Mouse (Mus musculus): ENCODE results near the gene Card19. TPM values are rescaled to one million over a fixed set of nuclear protein-coding genes. Genes with fewer than 3 reads are reported as not detected.

Gene Card19
- polyA plus RNA-seq, 1 experiment, result 180 TPM

DNA sequence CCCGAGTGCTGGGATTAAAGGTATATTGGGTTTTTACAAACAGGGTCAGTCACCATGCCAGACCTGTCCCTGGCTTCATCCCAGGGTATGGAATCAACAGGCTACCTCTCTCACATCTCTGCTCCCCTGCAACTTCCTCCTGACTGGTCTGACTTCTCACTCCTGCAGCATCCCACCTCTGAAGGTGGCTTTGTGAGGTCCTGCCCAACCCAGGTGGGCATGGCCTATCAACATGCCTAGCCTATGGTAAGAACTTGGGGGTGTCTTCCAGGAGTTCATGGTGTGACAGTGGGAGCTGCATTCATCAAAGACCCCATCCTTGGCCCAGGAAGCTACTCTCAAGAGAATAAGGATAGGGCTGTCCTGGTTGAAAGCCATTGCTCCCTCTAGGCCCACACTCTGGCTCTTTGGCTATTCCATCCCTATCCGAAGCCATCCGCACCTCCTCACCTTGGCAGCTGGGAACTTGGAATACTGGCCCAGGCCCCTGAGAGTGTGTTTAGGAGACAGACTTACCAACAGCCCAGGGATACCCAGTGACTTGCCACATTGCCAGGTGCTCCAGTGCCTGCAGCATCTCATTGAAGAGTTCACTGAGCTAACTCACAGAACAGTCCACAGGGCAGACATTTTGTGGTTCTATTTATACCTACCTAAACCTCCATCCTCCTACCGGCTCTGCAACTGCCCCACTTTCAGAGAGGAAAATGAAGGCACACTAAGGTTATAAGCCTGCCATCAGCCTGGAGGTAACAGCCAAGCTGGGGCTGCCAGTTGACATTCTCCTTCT lies 2.9 kb downstream of the Card19 start:
- no peaks in the 10 kb centered on the region for H3K36me3 ChIP-seq (ENCODE audit: control insufficient read depth, insufficient read depth)
- H3K79me2 ChIP-seq (ENCODE audit: control insufficient read depth, insufficient read depth), result peaks cover 20% of the 10 kb centered on the region
- H3K4me2 ChIP-seq (ENCODE audit: low read depth), result peak overlapping the region; percentile 92
- H3ac ChIP-seq (ENCODE audit: control insufficient read depth, insufficient read length), result no peak overlapping the region
- no peaks in the 10 kb centered on the region for H3K27me3 ChIP-seq (ENCODE audit: control insufficient read depth, insufficient read depth, insufficient read length)
- H3K4me3 ChIP-seq, result peak overlapping the region; percentile 43
- TF ChIP-seq USF1 (IDR thresholded peaks at IDR 0.05; ENCODE audit: low read depth) (no peak), REST (IDR thresholded peaks at IDR 0.05; ENCODE audit: insufficient read depth, insufficient read length) (no peak), POLR2A (IDR thresholded peaks at IDR 0.05; ENCODE audit: insufficient read length, low read depth) (no peak), MYOD1 (IDR thresholded peaks at IDR 0.05; ENCODE audit: control insufficient read depth in 1 of 3, insufficient read length in 2 of 3, low read depth in 2 of 3) (no peak), TCF12 (IDR thresholded peaks at IDR 0.05; ENCODE audit: insufficient read depth, poor library complexity, severe bottlenecking) (no peak), CEBPB (IDR thresholded peaks at IDR 0.05; ENCODE audit: insufficient read depth, poor library complexity, severe bottlenecking) (no peak), E2F4 (IDR thresholded peaks at IDR 0.05; ENCODE audit: insufficient read depth) (no peak), MYOG (IDR thresholded peaks at IDR 0.05; ENCODE audit: control insufficient read depth in 1 of 3, insufficient read depth in 1 of 3, insufficient read length in 2 of 3, low read depth in 2 of 3) (no peak), SRF (IDR thresholded peaks at IDR 0.05; ENCODE audit: control insufficient read depth, insufficient read length, low read depth) (no peak), MAX (IDR thresholded peaks at IDR 0.05; ENCODE audit: low read depth) (no peak), POLR2AphosphoS2 (IDR thresholded peaks at IDR 0.05; ENCODE audit: insufficient read length, low read depth) (no peak), TCF3 (IDR thresholded peaks at IDR 0.05; ENCODE audit: insufficient read length, low read depth) (no peak)

DNA sequence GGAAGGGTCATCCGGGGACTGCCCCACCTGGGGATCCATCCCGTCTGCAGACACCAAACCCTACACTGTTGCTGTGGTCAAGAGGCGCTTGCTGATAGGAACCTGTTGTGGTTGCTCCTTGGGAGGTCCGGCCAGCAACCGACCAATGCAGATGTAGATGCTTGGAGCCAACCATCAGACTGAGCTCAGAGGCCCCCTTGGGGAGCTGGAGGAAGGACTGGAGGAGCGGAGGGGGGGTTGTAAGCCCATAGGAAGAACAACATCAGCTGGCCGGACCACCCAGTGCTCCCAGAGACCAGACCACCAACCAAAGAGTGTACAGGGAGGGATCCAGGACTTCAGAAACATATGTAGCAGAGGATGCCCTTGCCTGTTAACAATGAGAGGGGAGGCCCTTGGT lies 6.5 kb downstream of the Card19 start:
- Histone ChIP-seq H3K27me3 (ENCODE audit: control insufficient read depth, insufficient read depth, insufficient read length) (no peaks in the 10 kb centered on the region), H3K36me3 (ENCODE audit: control insufficient read depth, insufficient read depth) (peaks cover 4% of the 10 kb centered on the region), H3K79me2 (ENCODE audit: control insufficient read depth, insufficient read depth) (peaks cover 20% of the 10 kb centered on the region), H3K4me3 (no peak overlapping the region), H3ac (ENCODE audit: control insufficient read depth, insufficient read length) (no peak overlapping the region), H3K4me2 (ENCODE audit: low read depth) (no peak overlapping the region)
- TF ChIP-seq SRF (IDR thresholded peaks at IDR 0.05; ENCODE audit: control insufficient read depth, insufficient read length, low read depth) (no peak), MYOD1 (IDR thresholded peaks at IDR 0.05; ENCODE audit: control insufficient read depth in 1 of 3, insufficient read length in 2 of 3, low read depth in 2 of 3) (no peak), CEBPB (IDR thresholded peaks at IDR 0.05; ENCODE audit: insufficient read depth, poor library complexity, severe bottlenecking) (no peak), MAX (IDR thresholded peaks at IDR 0.05; ENCODE audit: low read depth) (no peak), E2F4 (IDR thresholded peaks at IDR 0.05; ENCODE audit: insufficient read depth) (no peak), TCF3 (IDR thresholded peaks at IDR 0.05; ENCODE audit: insufficient read length, low read depth) (no peak)

DNA sequence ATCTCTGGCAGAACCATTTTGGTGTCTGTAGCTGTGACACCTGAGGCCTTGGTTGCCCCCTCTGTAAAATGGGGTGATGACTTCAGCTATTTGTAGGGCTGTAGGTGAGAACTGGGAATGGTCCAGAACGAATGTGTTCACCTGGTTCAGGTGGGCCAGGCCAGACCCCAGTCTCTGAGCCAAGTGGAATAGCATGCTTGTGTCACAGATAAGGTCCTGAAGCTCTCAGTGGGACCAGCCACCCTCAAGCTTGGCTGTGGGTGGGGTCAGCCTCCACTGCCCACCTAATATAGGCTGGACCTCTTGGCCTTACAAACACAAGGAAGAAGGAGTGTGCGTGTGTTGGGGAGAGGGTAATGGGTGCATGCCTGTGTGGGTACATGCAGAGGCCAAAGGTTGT lies 9.5 kb downstream of the Card19 start:
- H3K36me3 ChIP-seq (ENCODE audit: control insufficient read depth, insufficient read depth), result peaks cover 9% of the 10 kb centered on the region
- no peak overlapping the region for H3K4me2 ChIP-seq (ENCODE audit: low read depth)
- no peak overlapping the region for H3K4me3 ChIP-seq
- no peaks in the 10 kb centered on the region for H3K27me3 ChIP-seq (ENCODE audit: control insufficient read depth, insufficient read depth, insufficient read length)
- TF ChIP-seq MAX (IDR thresholded peaks at IDR 0.05; ENCODE audit: low read depth), result no peak
- TF ChIP-seq TCF3 (IDR thresholded peaks at IDR 0.05; ENCODE audit: insufficient read length, low read depth), result no peak
- TF ChIP-seq REST (IDR thresholded peaks at IDR 0.05; ENCODE audit: insufficient read depth, insufficient read length), result no peak
- no peak for TF ChIP-seq POLR2A (IDR thresholded peaks at IDR 0.05; ENCODE audit: insufficient read length, low read depth)
- TF ChIP-seq TCF12 (IDR thresholded peaks at IDR 0.05; ENCODE audit: insufficient read depth, poor library complexity, severe bottlenecking), result no peak
- no peak overlapping the region for H3ac ChIP-seq (ENCODE audit: control insufficient read depth, insufficient read length)
- peaks cover 7% of the 10 kb centered on the region for H3K79me2 ChIP-seq (ENCODE audit: control insufficient read depth, insufficient read depth)

DNA sequence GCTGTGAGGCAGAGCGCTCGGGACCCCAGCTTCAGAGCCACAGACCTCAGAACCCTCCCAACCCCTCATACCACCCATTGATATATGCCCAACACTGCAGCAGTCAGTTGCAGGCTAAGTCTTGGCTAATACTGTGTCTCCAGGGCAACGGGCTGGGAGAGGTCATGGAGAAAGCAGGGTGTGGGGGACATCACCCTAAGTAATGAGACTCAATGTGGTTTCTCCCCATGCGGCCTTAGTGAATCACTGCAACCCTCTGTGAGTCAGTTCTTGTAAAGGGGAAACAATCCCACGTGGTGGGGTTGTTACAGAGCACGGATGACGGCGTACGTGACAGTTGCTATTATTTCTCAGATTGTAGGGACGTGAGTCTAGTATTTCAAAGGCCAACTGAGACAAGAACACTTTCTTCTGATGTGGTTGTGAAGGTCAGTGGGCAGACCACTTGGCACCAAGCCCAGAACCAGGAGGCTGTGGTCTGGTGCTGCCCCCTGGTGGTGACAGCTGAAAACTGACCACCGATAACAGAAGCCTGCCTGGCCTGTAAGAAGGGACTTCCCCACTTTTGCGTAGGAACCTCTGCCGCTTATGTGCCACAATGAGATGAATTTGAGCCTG lies 10.3 kb downstream of the Card19 start:
- Histone ChIP-seq H3K4me3 (no peak overlapping the region), H3K27me3 (ENCODE audit: control insufficient read depth, insufficient read depth, insufficient read length) (no peaks in the 10 kb centered on the region), H3K79me2 (ENCODE audit: control insufficient read depth, insufficient read depth) (peaks cover 6% of the 10 kb centered on the region), H3ac (ENCODE audit: control insufficient read depth, insufficient read length) (no peak overlapping the region), H3K36me3 (ENCODE audit: control insufficient read depth, insufficient read depth) (peaks cover 9% of the 10 kb centered on the region), H3K4me2 (ENCODE audit: low read depth) (peak overlapping the region; percentile 18)
- no peak for TF ChIP-seq TCF3 (IDR thresholded peaks at IDR 0.05; ENCODE audit: insufficient read length, low read depth)
- TF ChIP-seq POLR2A (IDR thresholded peaks at IDR 0.05; ENCODE audit: insufficient read length, low read depth), result no peak
- TF ChIP-seq SRF (IDR thresholded peaks at IDR 0.05; ENCODE audit: control insufficient read depth, insufficient read length, low read depth), result no peak
- TF ChIP-seq MYOD1 (IDR thresholded peaks at IDR 0.05; ENCODE audit: control insufficient read depth in 1 of 3, insufficient read length in 2 of 3, low read depth in 2 of 3), result peak in 1 of 3 experiments; percentile 57
- TF ChIP-seq MYOG (IDR thresholded peaks at IDR 0.05; ENCODE audit: control insufficient read depth in 1 of 3, insufficient read depth in 1 of 3, insufficient read length in 2 of 3, low read depth in 2 of 3), result peak in 1 of 3 experiments; percentile 68
- TF ChIP-seq POLR2AphosphoS2 (IDR thresholded peaks at IDR 0.05; ENCODE audit: insufficient read length, low read depth), result no peak
- no peak for TF ChIP-seq E2F4 (IDR thresholded peaks at IDR 0.05; ENCODE audit: insufficient read depth)
- TF ChIP-seq CEBPB (IDR thresholded peaks at IDR 0.05; ENCODE audit: insufficient read depth, poor library complexity, severe bottlenecking), result no peak
- TF ChIP-seq USF1 (IDR thresholded peaks at IDR 0.05; ENCODE audit: low read depth), result peak; percentile 85
- TF ChIP-seq MAX (IDR thresholded peaks at IDR 0.05; ENCODE audit: low read depth), result peak; percentile 76
- TF ChIP-seq REST (IDR thresholded peaks at IDR 0.05; ENCODE audit: insufficient read depth, insufficient read length), result no peak
- no peak for TF ChIP-seq TCF12 (IDR thresholded peaks at IDR 0.05; ENCODE audit: insufficient read depth, poor library complexity, severe bottlenecking)
